Mouse (Mus musculus): ENCODE data around the gene Eci2. TPM values are rescaled to one million over a fixed set of nuclear protein-coding genes. Genes with fewer than 3 reads are reported as not detected.
A peak's percentile ranks its signal among the peaks of the same experiment; 100 is the strongest.

Eci2 gene
- polyA plus RNA-seq (2014; fragmentation: Nextera tagmentation; extraction: Ambion mirVana), result 112 and 113 TPM in 2 replicates

DNA sequence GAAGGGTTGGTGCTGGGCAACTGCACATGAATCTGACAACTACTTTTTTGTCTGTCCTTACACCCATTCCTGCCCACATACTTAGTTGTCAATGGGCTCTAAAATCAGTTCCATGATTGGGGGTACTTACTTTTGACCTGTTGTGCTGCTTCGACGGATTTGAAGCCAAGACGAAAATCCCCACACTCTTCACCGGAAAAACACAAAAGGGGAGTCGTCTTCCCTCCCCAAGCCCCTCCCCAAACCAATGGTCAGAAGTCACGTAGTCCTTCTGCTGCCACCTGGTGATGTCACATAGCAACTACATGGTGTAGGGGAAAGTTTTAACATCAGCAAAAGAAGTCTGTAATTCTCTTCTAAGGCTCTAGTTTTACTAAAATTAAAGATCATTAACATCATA lies at the start of gene Eci2:
Gene Eci2 (minus strand): TSS at position 218 of the 400 bp plus-strand sequence.
- H3K4me3 ChIP-seq (ENCODE audit: low read depth, low read length), result 0 out of 2 replicates have a peak within 1 kb of the TSS, but pooled peaks have one; percentile 6
- no peaks in the 10 kb centered on the region for H3K9me3 ChIP-seq (replicated peaks; ENCODE audit: control insufficient read depth, low read length)
- no peak within 1 kb of the TSS for H3K9ac ChIP-seq (ENCODE audit: low read depth, low read length)
- 8% methylated on average over 6 of the region's 6 CpGs for WGBS (ENCODE audit: insufficient replicate concordance)
- no peak for ATAC-seq (replicated peaks; ENCODE audit: insufficient number of reproducible peaks, low FRiP score, low TSS enrichment)
- no peaks in the 10 kb centered on the region for H3K27me3 ChIP-seq (ENCODE audit: control insufficient read depth, insufficient read depth, low read length)
- no peak within 1 kb of the TSS for H3K27ac ChIP-seq (ENCODE audit: low read depth, low read length)
- H3K36me3 ChIP-seq (ENCODE audit: control insufficient read depth, insufficient read depth, low read length), result no peaks in the 10 kb centered on the region
- no peaks in the 10 kb centered on the region for H3K4me1 ChIP-seq (ENCODE audit: control insufficient read depth, insufficient read depth, low read length)
- H3K4me2 ChIP-seq, result peak within 1 kb of the TSS; percentile 37

DNA sequence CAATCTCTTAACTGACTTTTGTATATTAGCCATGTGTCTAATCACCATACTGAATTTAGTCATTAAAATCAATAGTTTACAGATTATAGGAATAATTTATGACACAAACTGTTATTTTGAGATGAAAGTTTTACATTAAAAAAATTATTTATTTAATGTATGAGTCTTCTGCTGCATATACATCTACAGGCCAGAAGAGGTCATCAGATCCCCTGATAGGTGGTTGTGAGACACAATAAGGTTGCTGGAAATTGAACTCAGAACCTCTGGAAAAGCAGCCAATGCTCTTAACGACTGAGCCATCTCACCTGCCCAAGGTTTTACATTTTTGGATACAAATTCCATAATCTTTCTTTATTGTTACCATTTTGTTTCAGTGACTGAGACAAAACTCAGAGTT lies 48.0 kb upstream of the Eci2 start:
- Histone ChIP-seq H3K4me2 (no peak overlapping the region), H3K9me3 (replicated peaks; ENCODE audit: control insufficient read depth, low read length) (no peaks in the 10 kb centered on the region), H3K4me1 (ENCODE audit: control insufficient read depth, insufficient read depth, low read length) (no peaks in the 10 kb centered on the region), H3K36me3 (ENCODE audit: control insufficient read depth, insufficient read depth, low read length) (no peaks in the 10 kb centered on the region), H3K27ac (ENCODE audit: low read depth, low read length) (no peak overlapping the region), H3K4me3 (ENCODE audit: low read depth, low read length) (no peak overlapping the region), H3K27me3 (ENCODE audit: control insufficient read depth, insufficient read depth, low read length) (no peaks in the 10 kb centered on the region), H3K9ac (ENCODE audit: low read depth, low read length) (no peak overlapping the region)
- 55% methylated on average over 1 of the region's 1 CpGs for WGBS (ENCODE audit: insufficient replicate concordance)
- no peak for ATAC-seq (replicated peaks; ENCODE audit: insufficient number of reproducible peaks, low FRiP score, low TSS enrichment)

DNA sequence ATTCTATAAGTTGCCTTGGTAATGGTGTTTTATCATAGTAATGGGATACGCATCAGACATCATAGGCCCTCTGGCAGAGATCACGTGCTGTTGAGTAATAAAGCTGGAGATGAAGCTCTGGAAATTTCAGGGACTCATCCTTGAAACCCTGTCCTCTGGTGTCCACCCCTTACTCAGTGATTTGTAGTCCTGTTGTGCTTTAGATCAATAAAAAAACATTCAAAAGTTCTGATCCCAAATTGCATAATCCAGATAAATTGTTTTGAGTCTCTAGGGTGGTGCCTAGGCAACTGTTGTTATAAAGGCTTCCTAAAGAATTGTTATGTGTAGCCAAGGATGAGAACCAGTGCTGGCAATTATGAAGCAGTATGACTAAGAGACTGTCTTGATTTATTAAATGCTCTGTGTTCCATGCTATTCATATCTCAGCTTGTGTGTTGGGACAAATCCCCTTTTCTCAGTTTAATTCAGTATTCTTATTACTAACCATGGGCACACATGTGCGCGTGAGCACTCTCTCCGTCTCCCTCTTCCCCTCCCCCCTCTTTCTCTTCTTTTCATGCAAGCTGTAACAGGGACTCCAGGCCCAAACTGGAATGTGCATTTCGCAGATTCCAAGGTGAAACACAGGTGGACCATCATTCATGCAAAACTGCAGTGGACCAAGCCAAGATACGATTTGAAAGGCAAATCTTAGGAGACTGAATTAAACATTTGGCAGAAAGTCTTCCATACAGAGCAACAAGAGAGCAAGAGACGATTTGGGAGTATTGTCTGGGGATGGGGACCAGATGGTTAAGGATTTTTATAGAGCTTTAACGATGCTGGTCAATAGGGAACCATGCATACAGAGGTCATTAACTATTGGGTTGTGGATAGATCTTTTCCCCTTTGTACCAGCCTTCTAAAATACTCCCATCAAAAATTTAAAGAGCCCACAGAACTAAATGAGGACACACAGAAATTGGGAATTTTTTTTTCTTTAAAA lies 43.9 kb upstream of the Eci2 start:
- no peak overlapping the region for H3K4me3 ChIP-seq (ENCODE audit: low read depth, low read length)
- no peaks in the 10 kb centered on the region for H3K4me1 ChIP-seq (ENCODE audit: control insufficient read depth, insufficient read depth, low read length)
- 77% methylated on average over 9 of the region's 9 CpGs for WGBS (ENCODE audit: insufficient replicate concordance)
- no peak overlapping the region for H3K27ac ChIP-seq (ENCODE audit: low read depth, low read length)
- H3K9ac ChIP-seq (ENCODE audit: low read depth, low read length), result no peak overlapping the region
- H3K36me3 ChIP-seq (ENCODE audit: control insufficient read depth, insufficient read depth, low read length), result no peaks in the 10 kb centered on the region
- H3K4me2 ChIP-seq, result no peak overlapping the region
- no peak for ATAC-seq (replicated peaks; ENCODE audit: insufficient number of reproducible peaks, low FRiP score, low TSS enrichment)
- no peaks in the 10 kb centered on the region for H3K9me3 ChIP-seq (replicated peaks; ENCODE audit: control insufficient read depth, low read length)
- H3K27me3 ChIP-seq (ENCODE audit: control insufficient read depth, insufficient read depth, low read length), result no peaks in the 10 kb centered on the region

DNA sequence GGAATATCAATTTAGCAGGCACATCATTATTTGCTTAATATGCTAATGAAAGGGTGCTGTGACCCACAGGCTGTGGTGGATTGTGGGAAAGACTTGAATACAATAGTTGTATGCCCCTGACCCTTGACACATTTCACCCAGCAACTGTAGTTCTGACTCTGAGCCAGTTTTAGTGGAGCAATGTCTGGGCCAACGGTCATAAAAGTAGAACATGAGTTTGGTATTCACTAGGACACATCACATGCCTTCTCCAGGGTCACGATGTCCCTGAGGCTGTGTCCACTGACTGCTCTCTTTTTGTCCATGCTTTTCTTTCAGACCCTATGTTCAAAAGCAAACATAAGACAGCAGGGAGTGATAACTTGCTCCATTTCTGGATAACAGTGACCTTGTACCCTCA lies 40.2 kb upstream of the Eci2 start:
- no peak overlapping the region for H3K9ac ChIP-seq (ENCODE audit: low read depth, low read length)
- H3K27ac ChIP-seq (ENCODE audit: low read depth, low read length), result no peak overlapping the region
- ATAC-seq (replicated peaks; ENCODE audit: insufficient number of reproducible peaks, low FRiP score, low TSS enrichment), result no peak
- WGBS (ENCODE audit: insufficient replicate concordance), result 78% methylated on average over 2 of the region's 2 CpGs
- no peak overlapping the region for H3K4me2 ChIP-seq
- no peaks in the 10 kb centered on the region for H3K4me1 ChIP-seq (ENCODE audit: control insufficient read depth, insufficient read depth, low read length)
- no peaks in the 10 kb centered on the region for H3K27me3 ChIP-seq (ENCODE audit: control insufficient read depth, insufficient read depth, low read length)
- H3K9me3 ChIP-seq (replicated peaks; ENCODE audit: control insufficient read depth, low read length), result no peaks in the 10 kb centered on the region
- no peaks in the 10 kb centered on the region for H3K36me3 ChIP-seq (ENCODE audit: control insufficient read depth, insufficient read depth, low read length)
- H3K4me3 ChIP-seq (ENCODE audit: low read depth, low read length), result no peak overlapping the region

DNA sequence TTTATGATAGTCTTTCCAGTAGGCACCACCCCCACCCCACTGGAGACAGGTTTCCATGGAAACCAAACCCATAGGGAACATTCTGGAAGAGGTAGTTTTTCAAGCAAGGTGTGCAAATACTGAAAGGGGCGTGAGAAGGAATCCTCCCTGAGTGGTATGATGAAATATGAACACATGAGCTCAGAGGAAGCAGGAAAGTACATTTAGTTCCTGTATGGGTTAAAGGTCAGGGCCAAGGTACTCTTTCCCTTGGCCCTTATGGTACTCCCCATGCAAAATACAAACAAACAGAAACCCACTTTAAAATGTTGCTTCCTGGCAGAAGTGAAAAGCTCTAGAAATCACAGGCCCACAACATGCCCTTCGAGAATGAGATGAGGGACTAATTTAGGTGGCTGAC lies 39.1 kb upstream of the Eci2 start:
- no peak overlapping the region for H3K4me3 ChIP-seq (ENCODE audit: low read depth, low read length)
- 66% methylated on average over 2 of the region's 2 CpGs for WGBS (ENCODE audit: insufficient replicate concordance)
- H3K4me2 ChIP-seq, result no peak overlapping the region

DNA sequence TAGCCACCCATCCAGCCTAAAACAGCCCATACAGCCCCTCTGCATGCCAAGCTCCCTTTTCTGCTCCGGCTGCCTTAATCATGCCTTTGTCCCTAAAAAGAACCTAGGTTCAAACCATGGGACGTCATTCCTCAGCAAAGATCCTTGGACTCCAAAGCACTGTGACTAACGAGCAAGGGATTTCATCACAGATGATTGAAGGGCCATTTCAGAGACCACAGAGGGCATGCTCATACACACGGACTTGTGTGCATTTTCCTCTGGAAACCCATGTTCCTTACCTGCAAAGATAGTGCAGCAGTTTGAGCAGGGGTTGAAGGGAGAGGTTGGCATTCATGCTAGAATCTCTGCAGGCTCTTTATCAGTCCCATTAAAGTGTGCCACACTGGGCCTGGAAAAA lies 37.5 kb upstream of the Eci2 start:
- H3K4me1 ChIP-seq (ENCODE audit: control insufficient read depth, insufficient read depth, low read length), result no peaks in the 10 kb centered on the region
- H3K27me3 ChIP-seq (ENCODE audit: control insufficient read depth, insufficient read depth, low read length), result no peaks in the 10 kb centered on the region
- WGBS (ENCODE audit: insufficient replicate concordance), result 63% methylated on average over 4 of the region's 4 CpGs
- H3K9me3 ChIP-seq (replicated peaks; ENCODE audit: control insufficient read depth, low read length), result no peaks in the 10 kb centered on the region
- H3K4me2 ChIP-seq, result no peak overlapping the region
- no peak overlapping the region for H3K4me3 ChIP-seq (ENCODE audit: low read depth, low read length)
- no peak for ATAC-seq (replicated peaks; ENCODE audit: insufficient number of reproducible peaks, low FRiP score, low TSS enrichment)
- H3K27ac ChIP-seq (ENCODE audit: low read depth, low read length), result no peak overlapping the region
- no peak overlapping the region for H3K9ac ChIP-seq (ENCODE audit: low read depth, low read length)
- H3K36me3 ChIP-seq (ENCODE audit: control insufficient read depth, insufficient read depth, low read length), result no peaks in the 10 kb centered on the region

More for the DNA sequence above, 39.1 kb upstream of the Eci2 start:
- Histone ChIP-seq H3K9ac (ENCODE audit: low read depth, low read length) (no peak overlapping the region), H3K9me3 (replicated peaks; ENCODE audit: control insufficient read depth, low read length) (no peaks in the 10 kb centered on the region), H3K27ac (ENCODE audit: low read depth, low read length) (no peak overlapping the region), H3K4me1 (ENCODE audit: control insufficient read depth, insufficient read depth, low read length) (no peaks in the 10 kb centered on the region), H3K36me3 (ENCODE audit: control insufficient read depth, insufficient read depth, low read length) (no peaks in the 10 kb centered on the region), H3K27me3 (ENCODE audit: control insufficient read depth, insufficient read depth, low read length) (no peaks in the 10 kb centered on the region)
- no peak for ATAC-seq (replicated peaks; ENCODE audit: insufficient number of reproducible peaks, low FRiP score, low TSS enrichment)

DNA sequence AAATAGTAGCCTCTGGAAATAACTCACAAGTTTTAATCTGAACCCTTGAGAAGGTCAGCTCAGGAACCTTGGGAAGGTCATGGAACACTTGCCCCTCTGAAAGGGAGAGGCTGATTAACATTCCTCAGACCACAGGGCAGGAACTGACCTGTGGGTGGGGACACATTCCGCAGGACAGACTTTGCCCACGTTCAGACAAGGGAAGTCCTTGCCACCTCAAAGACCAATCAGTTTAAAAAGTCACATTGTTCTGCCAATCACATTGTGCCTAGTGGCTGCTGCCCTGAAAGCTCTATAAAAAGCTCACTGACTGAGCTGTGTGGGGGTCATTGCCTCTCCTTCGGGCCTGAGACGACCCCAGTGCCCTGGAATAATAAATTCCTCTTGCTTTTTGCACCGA lies 31.2 kb upstream of the Eci2 start:
- no peak overlapping the region for H3K4me2 ChIP-seq
- H3K9me3 ChIP-seq (replicated peaks; ENCODE audit: control insufficient read depth, low read length), result no peaks in the 10 kb centered on the region
- ATAC-seq (replicated peaks; ENCODE audit: insufficient number of reproducible peaks, low FRiP score, low TSS enrichment), result no peak
- H3K27ac ChIP-seq (ENCODE audit: low read depth, low read length), result no peak overlapping the region
- 16% methylated on average over 5 of the region's 5 CpGs for WGBS (ENCODE audit: insufficient replicate concordance)
- H3K36me3 ChIP-seq (ENCODE audit: control insufficient read depth, insufficient read depth, low read length), result no peaks in the 10 kb centered on the region
- H3K27me3 ChIP-seq (ENCODE audit: control insufficient read depth, insufficient read depth, low read length), result no peaks in the 10 kb centered on the region
- no peaks in the 10 kb centered on the region for H3K4me1 ChIP-seq (ENCODE audit: control insufficient read depth, insufficient read depth, low read length)
- H3K4me3 ChIP-seq (ENCODE audit: low read depth, low read length), result no peak overlapping the region
- H3K9ac ChIP-seq (ENCODE audit: low read depth, low read length), result no peak overlapping the region

DNA sequence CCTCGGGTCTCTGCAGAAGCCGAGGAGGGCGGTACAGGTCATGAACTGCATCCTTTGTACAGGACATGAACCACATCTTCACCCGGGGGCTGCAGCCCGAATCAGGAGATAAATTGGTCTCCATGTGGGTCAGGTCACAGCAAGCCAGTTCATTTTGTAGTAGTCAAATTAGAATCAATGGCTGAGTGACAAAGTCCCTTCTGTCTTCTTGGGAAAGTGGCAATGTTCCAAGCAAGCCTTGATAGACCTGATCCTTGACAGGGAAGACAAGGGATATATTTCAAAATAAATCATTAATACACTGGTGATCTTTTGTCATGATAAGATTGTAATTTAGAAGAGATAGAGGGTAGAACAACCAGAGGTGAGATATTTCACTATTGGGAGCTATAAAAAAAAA lies 9.6 kb upstream of the Eci2 start:
- no peak overlapping the region for H3K9ac ChIP-seq (ENCODE audit: low read depth, low read length)
- no peaks in the 10 kb centered on the region for H3K4me1 ChIP-seq (ENCODE audit: control insufficient read depth, insufficient read depth, low read length)
- no peaks in the 10 kb centered on the region for H3K27me3 ChIP-seq (ENCODE audit: control insufficient read depth, insufficient read depth, low read length)
- WGBS (ENCODE audit: insufficient replicate concordance), result 75% methylated on average over 5 of the region's 5 CpGs
- H3K27ac ChIP-seq (ENCODE audit: low read depth, low read length), result no peak overlapping the region
- H3K9me3 ChIP-seq (replicated peaks; ENCODE audit: control insufficient read depth, low read length), result no peaks in the 10 kb centered on the region
- no peak overlapping the region for H3K4me3 ChIP-seq (ENCODE audit: low read depth, low read length)
- no peaks in the 10 kb centered on the region for H3K36me3 ChIP-seq (ENCODE audit: control insufficient read depth, insufficient read depth, low read length)
- H3K4me2 ChIP-seq, result no peak overlapping the region
- no peak for ATAC-seq (replicated peaks; ENCODE audit: insufficient number of reproducible peaks, low FRiP score, low TSS enrichment)

DNA sequence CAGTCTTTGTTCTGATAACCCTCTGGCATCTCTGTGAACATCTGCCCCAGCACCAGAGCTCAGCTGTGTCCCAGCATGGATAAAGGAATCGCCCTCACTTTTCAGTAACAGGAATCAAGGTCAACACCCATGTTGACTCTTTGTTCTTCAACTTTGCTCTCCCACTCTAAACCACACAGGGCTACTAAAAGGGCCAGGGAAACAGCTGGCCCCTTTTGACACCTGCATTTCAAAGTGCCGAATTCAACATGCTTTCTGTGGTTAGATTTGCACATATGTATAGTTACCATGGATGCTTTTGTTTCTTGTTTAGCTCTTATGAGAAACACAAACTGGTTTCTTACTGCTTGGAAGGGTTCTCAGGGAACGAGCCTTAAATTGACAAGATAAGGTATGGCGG lies 8.8 kb upstream of the Eci2 start:
- Histone ChIP-seq H3K9ac (ENCODE audit: low read depth, low read length) (no peak overlapping the region), H3K27ac (ENCODE audit: low read depth, low read length) (no peak overlapping the region), H3K27me3 (ENCODE audit: control insufficient read depth, insufficient read depth, low read length) (no peaks in the 10 kb centered on the region), H3K4me1 (ENCODE audit: control insufficient read depth, insufficient read depth, low read length) (no peaks in the 10 kb centered on the region), H3K9me3 (replicated peaks; ENCODE audit: control insufficient read depth, low read length) (no peaks in the 10 kb centered on the region), H3K4me3 (ENCODE audit: low read depth, low read length) (no peak overlapping the region), H3K36me3 (ENCODE audit: control insufficient read depth, insufficient read depth, low read length) (no peaks in the 10 kb centered on the region), H3K4me2 (no peak overlapping the region)
- WGBS (ENCODE audit: insufficient replicate concordance), result 75% methylated on average over 4 of the region's 4 CpGs
- no peak for ATAC-seq (replicated peaks; ENCODE audit: insufficient number of reproducible peaks, low FRiP score, low TSS enrichment)

Measured in heart, embryonic 11.5 days (tissue).